Mouse (Mus musculus): ENCODE data around the gene Col15a1.

DNA sequence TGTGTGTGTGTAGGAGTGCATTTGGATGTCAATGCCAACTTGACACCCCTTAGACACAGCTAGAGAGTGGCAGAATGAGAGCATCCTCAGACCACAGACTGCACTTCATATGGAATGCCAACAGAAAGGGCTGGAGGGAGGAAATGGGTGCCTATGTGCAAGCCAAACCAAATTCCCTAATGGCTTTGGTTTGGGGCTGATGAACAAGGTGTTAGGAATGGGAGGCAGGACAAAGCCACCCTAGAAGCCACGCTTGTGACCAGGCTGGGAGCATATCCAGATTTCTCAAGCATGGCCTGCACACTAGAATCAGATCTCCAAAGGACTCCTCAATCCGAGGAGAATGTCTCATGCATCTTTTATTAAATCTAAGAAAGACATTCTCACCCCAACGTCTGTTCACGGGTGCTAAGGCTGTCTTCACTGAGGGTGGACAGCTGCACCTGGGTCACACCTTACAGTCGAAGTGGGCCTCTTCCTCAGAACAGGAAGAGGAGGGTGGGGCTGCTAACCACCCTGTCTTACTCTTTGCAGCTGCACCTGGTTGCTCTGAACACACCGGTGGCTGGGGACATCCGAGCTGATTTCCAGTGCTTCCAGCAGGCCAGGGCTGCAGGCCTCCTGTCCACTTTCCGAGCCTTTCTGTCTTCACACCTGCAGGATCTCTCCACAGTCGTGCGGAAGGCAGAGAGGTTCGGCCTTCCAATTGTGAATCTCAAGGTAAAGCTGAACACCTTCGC lies 102.1 kb downstream of the Col15a1 start:
- TF ChIP-seq EP300 (IDR thresholded peaks at IDR 0.05) (no peak), CTCF (IDR thresholded peaks at IDR 0.05) (no peak)
